Mouse (Mus musculus): ENCODE results near the gene Zmiz1.

- TF ChIP-seq CTCF (IDR thresholded peaks at IDR 0.05) (no peak), EP300 (IDR thresholded peaks at IDR 0.05) (no peak)
Observed at GRCm38 (mm10) chr14:25609355-25609754, 150.4 kb downstream of the Zmiz1 start.
